Mouse (Mus musculus): ENCODE data around the gene Npr2. TPM values are rescaled to one million over a fixed set of nuclear protein-coding genes. Genes with fewer than 3 reads are reported as not detected.

The Npr2 gene
- polyA plus RNA-seq, 1 experiment from 2014 or later = 10.8 TPM

- H3K27ac ChIP-seq (ENCODE audit: low read depth, low read length) = no peak overlapping the region
- no peaks in the 10 kb centered on the region for H3K36me3 ChIP-seq (ENCODE audit: control insufficient read depth, insufficient read depth, low read length)
- H3K9ac ChIP-seq (ENCODE audit: low read depth, low read length) = no peak overlapping the region
- H3K27me3 ChIP-seq (replicated peaks; ENCODE audit: control insufficient read depth, insufficient read depth, low read length) = no peaks in the 10 kb centered on the region
- no peak overlapping the region for H3K4me3 ChIP-seq (ENCODE audit: low read length)
- H3K9me3 ChIP-seq (ENCODE audit: control insufficient read depth, low read length) = no peaks in the 10 kb centered on the region
- ATAC-seq = no peak
- H3K4me1 ChIP-seq (ENCODE audit: control insufficient read depth, insufficient read depth, low read depth, low read length) = peaks cover 28% of the 10 kb centered on the region
- WGBS = 89% methylated on average over 7 of the region's 7 CpGs
- H3K4me2 ChIP-seq (ENCODE audit: low read length) = no peak overlapping the region
Observed at GRCm38 (mm10) chr4:43634621-43635374, 3.1 kb downstream of the Npr2 start.

- H3K9ac ChIP-seq (ENCODE audit: low read depth, low read length) = no peak overlapping the region
- 85% methylated on average over 6 of the region's 6 CpGs for WGBS
Observed at GRCm38 (mm10) chr4:43636751-43637150, 5.0 kb downstream of the Npr2 start.

GRCm38 (mm10) chr4:43640076-43640475, 8.3 kb downstream of the Npr2 start:
- Histone ChIP-seq H3K9me3 (ENCODE audit: control insufficient read depth, low read length) (no peaks in the 10 kb centered on the region), H3K4me3 (ENCODE audit: low read length) (no peak overlapping the region), H3K27me3 (replicated peaks; ENCODE audit: control insufficient read depth, insufficient read depth, low read length) (no peaks in the 10 kb centered on the region), H3K4me1 (ENCODE audit: control insufficient read depth, insufficient read depth, low read depth, low read length) (no peaks in the 10 kb centered on the region), H3K27ac (ENCODE audit: low read depth, low read length) (no peak overlapping the region), H3K4me2 (ENCODE audit: low read length) (no peak overlapping the region), H3K9ac (ENCODE audit: low read depth, low read length) (no peak overlapping the region), H3K36me3 (ENCODE audit: control insufficient read depth, insufficient read depth, low read length) (no peaks in the 10 kb centered on the region)
- ATAC-seq = no peak
- 85% methylated on average over 9 of the region's 9 CpGs for WGBS

More at GRCm38 (mm10) chr4:43636751-43637150, 5.0 kb downstream of the Npr2 start:
- Histone ChIP-seq H3K4me3 (ENCODE audit: low read length) (no peak overlapping the region), H3K36me3 (ENCODE audit: control insufficient read depth, insufficient read depth, low read length) (no peaks in the 10 kb centered on the region), H3K27me3 (replicated peaks; ENCODE audit: control insufficient read depth, insufficient read depth, low read length) (no peaks in the 10 kb centered on the region), H3K4me1 (ENCODE audit: control insufficient read depth, insufficient read depth, low read depth, low read length) (peaks cover 15% of the 10 kb centered on the region), H3K9me3 (ENCODE audit: control insufficient read depth, low read length) (no peaks in the 10 kb centered on the region), H3K4me2 (ENCODE audit: low read length) (no peak overlapping the region), H3K27ac (ENCODE audit: low read depth, low read length) (no peak overlapping the region)
- no peak for ATAC-seq

- 88% methylated on average over 6 of the region's 6 CpGs for whole genome bisulfite sequencing
Observed at GRCm38 (mm10) chr4:43640491-43640890, 8.8 kb downstream of the Npr2 start.

GRCm38 (mm10) chr4:43649783-43650182, 18.0 kb downstream of the Npr2 start:
- H3K4me1 ChIP-seq (ENCODE audit: control insufficient read depth, insufficient read depth, low read depth, low read length) = peaks cover 6% of the 10 kb centered on the region
- H3K27me3 ChIP-seq (replicated peaks; ENCODE audit: control insufficient read depth, insufficient read depth, low read length) = no peaks in the 10 kb centered on the region
- no peak overlapping the region for H3K4me3 ChIP-seq (ENCODE audit: low read length)
- ATAC-seq = no peak
- H3K9me3 ChIP-seq (ENCODE audit: control insufficient read depth, low read length) = peaks cover 2% of the 10 kb centered on the region; the same call in 1 of the 2 replicates
- H3K9ac ChIP-seq (ENCODE audit: low read depth, low read length) = no peak overlapping the region
- H3K36me3 ChIP-seq (ENCODE audit: control insufficient read depth, insufficient read depth, low read length) = peaks cover 4% of the 10 kb centered on the region; the same call in 1 of the 2 replicates
- no peak overlapping the region for H3K27ac ChIP-seq (ENCODE audit: low read depth, low read length)
- WGBS = 94% methylated on average over 3 of the region's 3 CpGs
- H3K4me2 ChIP-seq (ENCODE audit: low read length) = no peak overlapping the region

More at GRCm38 (mm10) chr4:43640491-43640890, 8.8 kb downstream of the Npr2 start:
- Histone ChIP-seq H3K27me3 (replicated peaks; ENCODE audit: control insufficient read depth, insufficient read depth, low read length) (no peaks in the 10 kb centered on the region), H3K4me2 (ENCODE audit: low read length) (no peak overlapping the region), H3K36me3 (ENCODE audit: control insufficient read depth, insufficient read depth, low read length) (no peaks in the 10 kb centered on the region), H3K27ac (ENCODE audit: low read depth, low read length) (no peak overlapping the region), H3K9me3 (ENCODE audit: control insufficient read depth, low read length) (no peaks in the 10 kb centered on the region), H3K4me3 (ENCODE audit: low read length) (no peak overlapping the region), H3K9ac (ENCODE audit: low read depth, low read length) (no peak overlapping the region), H3K4me1 (ENCODE audit: control insufficient read depth, insufficient read depth, low read depth, low read length) (no peaks in the 10 kb centered on the region)
- ATAC-seq = no peak

GRCm38 (mm10) chr4:43652726-43653125, 21.0 kb downstream of the Npr2 start:
- Histone ChIP-seq H3K4me1 (ENCODE audit: control insufficient read depth, insufficient read depth, low read depth, low read length) (peaks cover 14% of the 10 kb centered on the region), H3K4me2 (ENCODE audit: low read length) (peak overlapping the region; percentile 54), H3K27me3 (replicated peaks; ENCODE audit: control insufficient read depth, insufficient read depth, low read length) (no peaks in the 10 kb centered on the region), H3K27ac (ENCODE audit: low read depth, low read length) (peak overlapping the region; percentile 59; the same call in 1 of the 2 replicates), H3K36me3 (ENCODE audit: control insufficient read depth, insufficient read depth, low read length) (peaks cover 2% of the 10 kb centered on the region; the same call in 1 of the 2 replicates), H3K9ac (ENCODE audit: low read depth, low read length) (peak overlapping the region; percentile 47), H3K4me3 (ENCODE audit: low read length) (peak overlapping the region; percentile 33), H3K9me3 (ENCODE audit: control insufficient read depth, low read length) (peaks cover 2% of the 10 kb centered on the region; the same call in 1 of the 2 replicates)
- WGBS = 87% methylated on average over 4 of the region's 4 CpGs
- ATAC-seq = no peak

- H3K4me1 ChIP-seq (ENCODE audit: control insufficient read depth, insufficient read depth, low read depth, low read length) = peaks cover 14% of the 10 kb centered on the region
- peaks cover 2% of the 10 kb centered on the region; the same call in 1 of the 2 replicates for H3K9me3 ChIP-seq (ENCODE audit: control insufficient read depth, low read length)
- no peak for ATAC-seq
- WGBS = 15% methylated on average over 24 of the region's 24 CpGs
- H3K27me3 ChIP-seq (replicated peaks; ENCODE audit: control insufficient read depth, insufficient read depth, low read length) = no peaks in the 10 kb centered on the region
- H3K27ac ChIP-seq (ENCODE audit: low read depth, low read length) = peak within 1 kb of the TSS; percentile 59
- peaks cover 2% of the 10 kb centered on the region; the same call in 1 of the 2 replicates for H3K36me3 ChIP-seq (ENCODE audit: control insufficient read depth, insufficient read depth, low read length)
- H3K4me2 ChIP-seq (ENCODE audit: low read length) = peak within 1 kb of the TSS; percentile 54
- peak within 1 kb of the TSS; percentile 47 for H3K9ac ChIP-seq (ENCODE audit: low read depth, low read length)
- peak within 1 kb of the TSS; percentile 33 for H3K4me3 ChIP-seq (ENCODE audit: low read length)
Observed at GRCm38 (mm10) chr4:43653161-43654015, 21.7 kb downstream of the Npr2 start, which contains the start of gene Spag8. Gene Spag8 (minus strand): TSS chr4:43653594.

- 4% methylated on average over 34 of the region's 34 CpGs for WGBS
- Histone ChIP-seq H3K9ac (ENCODE audit: low read depth, low read length) (peak overlapping the region; percentile 97), H3K36me3 (ENCODE audit: control insufficient read depth, insufficient read depth, low read length) (peaks cover under 1% of the 10 kb centered on the region; the same call in 1 of the 2 replicates), H3K4me3 (ENCODE audit: low read length) (peak overlapping the region; percentile 88), H3K4me2 (ENCODE audit: low read length) (peak overlapping the region; percentile 86), H3K27me3 (replicated peaks; ENCODE audit: control insufficient read depth, insufficient read depth, low read length) (0 out of 2 replicates have a peak, but pooled peaks cover 3% of the 10 kb centered on the region), H3K4me1 (ENCODE audit: control insufficient read depth, insufficient read depth, low read depth, low read length) (peaks cover 14% of the 10 kb centered on the region), H3K27ac (ENCODE audit: low read depth, low read length) (peak overlapping the region; percentile 95), H3K9me3 (ENCODE audit: control insufficient read depth, low read length) (no peaks in the 10 kb centered on the region)
- ATAC-seq = no peak; the same call in 1 of the 2 replicates
Observed at GRCm38 (mm10) chr4:43655656-43656338, 24.1 kb downstream of the Npr2 start.

Measured in hindbrain, embryonic 16.5 days (tissue).